Mouse (Mus musculus): Measurements from ENCODE around the gene Tsen2. TPM values are rescaled to one million over a fixed set of nuclear protein-coding genes. Genes with fewer than 3 reads are reported as not detected.

Gene Tsen2
- polyA plus RNA-seq, 2 experiments, result 16.3 to 26.1 TPM

DNA sequence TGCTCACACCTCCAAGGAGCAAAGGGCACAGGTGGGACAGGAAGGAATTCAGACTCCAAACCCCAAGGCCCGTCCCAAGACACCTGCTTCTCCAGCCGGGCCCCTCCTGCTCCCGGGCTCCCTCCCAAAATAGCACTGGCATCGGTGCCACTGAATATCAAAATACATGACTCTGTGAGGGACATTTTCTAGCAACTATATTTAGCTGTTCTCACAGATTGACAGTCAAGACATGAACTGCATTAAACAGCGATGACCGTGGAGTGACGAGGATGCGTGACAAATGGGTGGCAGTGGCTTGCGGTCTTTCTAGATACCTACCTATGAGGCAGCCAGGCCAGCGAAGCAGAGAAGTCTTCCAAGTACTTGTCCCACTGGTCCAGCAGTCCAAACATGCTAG lies 41.9 kb downstream of the Tsen2 start:
- no peak for ATAC-seq (ENCODE audit: low FRiP score, low read depth)
- H3K27me3 ChIP-seq (ENCODE audit: control insufficient read depth, insufficient read depth, low read length), result no peaks in the 10 kb centered on the region

GRCm38 (mm10) chr6:115591692-115592359 lies 47.4 kb downstream of the Tsen2 start:
- no peaks in the 10 kb centered on the region for H3K9me3 ChIP-seq (ENCODE audit: control insufficient read depth, low read length)
- no peak for ATAC-seq (ENCODE audit: low FRiP score, low read depth)
- no peak for TF ChIP-seq POLR2A (IDR thresholded peaks at IDR 0.05; ENCODE audit: borderline replicate concordance, extremely low read depth, insufficient read depth, insufficient read length)
- no peak overlapping the region for H3K4me2 ChIP-seq (replicated peaks; ENCODE audit: low read depth, low read length, severe bottlenecking)
- H3K27ac ChIP-seq (replicated peaks; ENCODE audit: low read depth, low read length), result no peak overlapping the region
- no peaks in the 10 kb centered on the region for H3K27me3 ChIP-seq (ENCODE audit: control insufficient read depth, insufficient read depth, low read length)
- WGBS, result 89% methylated on average over 18 of the region's 19 CpGs
- no peak overlapping the region for H3K4me3 ChIP-seq (replicated peaks; ENCODE audit: low read length)
- DNase-seq (ENCODE audit: low spot score), result no peak
- H3K9ac ChIP-seq (ENCODE audit: low read depth, low read length, severe bottlenecking), result no peak overlapping the region
- no peaks in the 10 kb centered on the region for H3K4me1 ChIP-seq (ENCODE audit: control insufficient read depth, insufficient read depth, low read length)
- H3K36me3 ChIP-seq (ENCODE audit: control insufficient read depth, insufficient read depth, low read length), result no peaks in the 10 kb centered on the region

More for the DNA sequence above, 41.9 kb downstream of the Tsen2 start:
- H3K36me3 ChIP-seq (ENCODE audit: control insufficient read depth, insufficient read depth, low read length), result no peaks in the 10 kb centered on the region; the same call in 1 of the 2 replicates
- no peak for DNase-seq (ENCODE audit: low spot score)
- H3K9me3 ChIP-seq (ENCODE audit: control insufficient read depth, low read length), result no peaks in the 10 kb centered on the region
- no peak for TF ChIP-seq POLR2A (IDR thresholded peaks at IDR 0.05; ENCODE audit: borderline replicate concordance, extremely low read depth, insufficient read depth, insufficient read length)
- H3K27ac ChIP-seq (replicated peaks; ENCODE audit: low read depth, low read length), result no peak overlapping the region
- H3K4me3 ChIP-seq (replicated peaks; ENCODE audit: low read length), result no peak overlapping the region
- no peak overlapping the region for H3K4me2 ChIP-seq (replicated peaks; ENCODE audit: low read depth, low read length, severe bottlenecking)
- H3K9ac ChIP-seq (ENCODE audit: low read depth, low read length, severe bottlenecking), result no peak overlapping the region
- no peaks in the 10 kb centered on the region for H3K4me1 ChIP-seq (ENCODE audit: control insufficient read depth, insufficient read depth, low read length)
- 85% methylated on average over 10 of the region's 10 CpGs for WGBS

- Histone ChIP-seq H3K36me3 (ENCODE audit: control insufficient read depth, insufficient read depth, low read length) (no peaks in the 10 kb centered on the region), H3K27me3 (ENCODE audit: control insufficient read depth, insufficient read depth, low read length) (no peaks in the 10 kb centered on the region), H3K4me2 (replicated peaks; ENCODE audit: low read depth, low read length, severe bottlenecking) (no peak within 1 kb of the TSS), H3K4me1 (ENCODE audit: control insufficient read depth, insufficient read depth, low read length) (no peaks in the 10 kb centered on the region), H3K27ac (replicated peaks; ENCODE audit: low read depth, low read length) (no peak within 1 kb of the TSS), H3K9me3 (ENCODE audit: control insufficient read depth, low read length) (no peaks in the 10 kb centered on the region), H3K9ac (ENCODE audit: low read depth, low read length, severe bottlenecking) (no peak within 1 kb of the TSS), H3K4me3 (replicated peaks; ENCODE audit: low read length) (no peak within 1 kb of the TSS)
- WGBS, result 43% methylated on average over 5 of the region's 5 CpGs
- no peak for DNase-seq (ENCODE audit: low spot score)
- TF ChIP-seq POLR2A (IDR thresholded peaks at IDR 0.05; ENCODE audit: borderline replicate concordance, extremely low read depth, insufficient read depth, insufficient read length), result no peak
- no peak for ATAC-seq (ENCODE audit: low FRiP score, low read depth)
These were observed 48.0 kb downstream of the Tsen2 start, which contains the start of gene Mkrn2os for GRCm38 (mm10) chr6:115592458-115592857. TSS of gene Mkrn2os (minus strand) at chr6:115592576.

DNA sequence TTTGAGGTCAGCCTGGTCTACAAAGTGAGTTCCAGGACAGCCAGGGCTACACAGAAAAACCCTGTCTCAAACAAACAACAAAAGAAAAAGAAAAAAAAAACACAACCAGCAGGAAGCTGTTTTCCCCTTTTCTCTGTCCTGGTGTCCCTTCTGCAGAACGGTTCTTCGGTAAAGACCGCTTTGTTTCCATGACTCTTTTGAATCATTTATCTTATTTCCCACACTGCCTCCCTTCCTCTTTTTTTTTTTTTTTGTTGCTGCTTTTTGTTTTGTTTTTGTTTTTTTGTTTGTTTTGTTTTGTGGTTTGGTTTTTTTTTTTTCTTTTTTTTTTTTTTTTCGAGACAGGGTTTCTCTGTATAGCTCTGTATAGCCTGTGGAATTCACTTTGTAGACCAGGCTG lies 48.8 kb downstream of the Tsen2 start:
- Histone ChIP-seq H3K9me3 (ENCODE audit: control insufficient read depth, low read length) (no peaks in the 10 kb centered on the region), H3K4me3 (replicated peaks; ENCODE audit: low read length) (no peak overlapping the region), H3K4me1 (ENCODE audit: control insufficient read depth, insufficient read depth, low read length) (no peaks in the 10 kb centered on the region), H3K4me2 (replicated peaks; ENCODE audit: low read depth, low read length, severe bottlenecking) (no peak overlapping the region), H3K27me3 (ENCODE audit: control insufficient read depth, insufficient read depth, low read length) (no peaks in the 10 kb centered on the region), H3K27ac (replicated peaks; ENCODE audit: low read depth, low read length) (no peak overlapping the region), H3K9ac (ENCODE audit: low read depth, low read length, severe bottlenecking) (no peak overlapping the region), H3K36me3 (ENCODE audit: control insufficient read depth, insufficient read depth, low read length) (no peaks in the 10 kb centered on the region)
- no peak for TF ChIP-seq POLR2A (IDR thresholded peaks at IDR 0.05; ENCODE audit: borderline replicate concordance, extremely low read depth, insufficient read depth, insufficient read length)
- DNase-seq (ENCODE audit: low spot score) (no peak), ATAC-seq (ENCODE audit: low FRiP score, low read depth) (no peak)
- 79% methylated on average over 4 of the region's 4 CpGs for WGBS

GRCm38 (mm10) chr6:115594463-115594862 lies 50.0 kb downstream of the Tsen2 start:
- Histone ChIP-seq H3K4me3 (replicated peaks; ENCODE audit: low read length) (no peak overlapping the region), H3K27ac (replicated peaks; ENCODE audit: low read depth, low read length) (no peak overlapping the region), H3K9ac (ENCODE audit: low read depth, low read length, severe bottlenecking) (no peak overlapping the region), H3K4me2 (replicated peaks; ENCODE audit: low read depth, low read length, severe bottlenecking) (no peak overlapping the region), H3K27me3 (ENCODE audit: control insufficient read depth, insufficient read depth, low read length) (no peaks in the 10 kb centered on the region), H3K9me3 (ENCODE audit: control insufficient read depth, low read length) (no peaks in the 10 kb centered on the region), H3K36me3 (ENCODE audit: control insufficient read depth, insufficient read depth, low read length) (no peaks in the 10 kb centered on the region), H3K4me1 (ENCODE audit: control insufficient read depth, insufficient read depth, low read length) (no peaks in the 10 kb centered on the region)
- no peak for TF ChIP-seq POLR2A (IDR thresholded peaks at IDR 0.05; ENCODE audit: borderline replicate concordance, extremely low read depth, insufficient read depth, insufficient read length)
- ATAC-seq (ENCODE audit: low FRiP score, low read depth), result no peak
- DNase-seq (ENCODE audit: low spot score), result no peak
- WGBS, result 87% methylated on average over 3 of the region's 3 CpGs
